Mouse (Mus musculus): ENCODE measurements at regions not wholly inside any gene's neighbourhood (a gene's known extent, or its start where the extent isn't known, plus 50 kb on each side); places are given as distances from the start of the nearest gene placed in this dataset.

GRCm38 (mm10) chr4:142545187-142545586 lies 306.0 kb upstream of the Kazn start:
- no peak for DNase-seq

DNA sequence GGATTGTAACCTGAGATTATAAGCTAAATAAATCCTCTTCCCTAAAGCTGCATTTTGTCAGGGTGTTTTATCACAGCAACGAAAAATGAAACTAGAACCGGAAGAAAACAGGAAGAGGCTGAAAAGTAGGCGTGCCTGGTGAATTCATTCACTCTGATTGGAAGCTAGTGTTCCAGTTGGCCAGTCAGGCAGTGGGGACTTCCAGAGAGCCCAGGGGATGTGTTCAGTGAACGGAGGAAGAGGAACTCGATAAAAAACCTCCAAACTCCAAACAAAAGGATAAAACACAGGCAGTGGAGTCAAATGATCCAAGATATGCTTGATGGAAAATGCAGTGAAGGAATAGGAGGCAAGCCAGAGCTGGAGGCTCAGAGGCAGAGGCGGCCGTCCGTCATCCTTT lies 305.5 kb upstream of the Kazn start:
- no peak for DNase-seq

DNA sequence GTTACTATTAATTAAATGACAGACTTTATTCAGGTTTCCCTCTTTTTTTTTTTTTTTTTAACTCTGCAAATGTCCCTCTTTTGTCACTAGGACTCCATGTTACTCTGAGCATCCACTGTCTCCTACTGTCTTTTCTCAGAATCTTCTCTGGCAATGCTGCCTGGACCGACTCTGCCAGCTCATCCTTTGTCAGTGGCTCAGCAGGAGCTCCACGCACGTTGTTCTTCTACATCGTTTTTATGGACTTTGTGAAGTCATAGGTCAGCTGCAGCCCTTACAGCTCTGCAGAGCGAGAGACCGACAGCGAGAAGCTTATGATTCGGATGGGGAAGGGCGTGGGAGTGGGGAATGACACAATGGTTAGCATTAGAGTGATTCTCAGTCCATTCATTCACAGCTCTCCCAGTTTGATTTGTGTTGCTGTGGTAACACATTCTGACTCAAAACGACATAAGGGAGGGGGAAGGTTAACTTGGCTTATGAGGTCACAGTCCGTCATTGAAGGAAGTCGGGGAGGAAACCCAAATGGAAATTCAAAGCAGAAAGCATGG lies 300.1 kb upstream of the Kazn start:
- no peak for DNase-seq

- DNase-seq, result no peak
Observed at GRCm38 (mm10) chr4:142527080-142527479, 287.9 kb upstream of the Kazn start.

GRCm38 (mm10) chr4:142517478-142518455 lies 278.6 kb upstream of the Kazn start:
- no peak for DNase-seq

- DNase-seq, result no peak
Observed at GRCm38 (mm10) chr4:142514751-142515150, 275.6 kb upstream of the Kazn start.

DNA sequence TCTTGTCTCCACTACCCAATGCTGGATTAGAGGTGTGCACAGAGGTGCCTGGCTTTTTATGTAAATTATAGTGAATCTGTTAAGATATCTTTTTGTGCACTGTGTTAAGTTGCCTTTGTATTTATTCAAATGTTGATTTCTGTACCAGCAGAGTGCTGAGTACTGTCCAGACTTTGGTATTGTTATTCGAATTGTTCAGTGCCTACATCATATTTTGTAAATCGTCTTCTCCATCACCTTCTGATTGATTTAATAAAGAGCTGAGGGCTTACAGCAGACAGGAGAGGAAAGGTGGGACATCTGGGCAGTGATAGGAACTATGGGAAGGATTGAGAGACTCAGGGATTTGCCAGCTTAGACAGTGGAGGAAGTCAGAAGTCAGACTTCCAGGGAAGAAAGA lies 270.2 kb upstream of the Kazn start:
- DNase-seq, result no peak

DNA sequence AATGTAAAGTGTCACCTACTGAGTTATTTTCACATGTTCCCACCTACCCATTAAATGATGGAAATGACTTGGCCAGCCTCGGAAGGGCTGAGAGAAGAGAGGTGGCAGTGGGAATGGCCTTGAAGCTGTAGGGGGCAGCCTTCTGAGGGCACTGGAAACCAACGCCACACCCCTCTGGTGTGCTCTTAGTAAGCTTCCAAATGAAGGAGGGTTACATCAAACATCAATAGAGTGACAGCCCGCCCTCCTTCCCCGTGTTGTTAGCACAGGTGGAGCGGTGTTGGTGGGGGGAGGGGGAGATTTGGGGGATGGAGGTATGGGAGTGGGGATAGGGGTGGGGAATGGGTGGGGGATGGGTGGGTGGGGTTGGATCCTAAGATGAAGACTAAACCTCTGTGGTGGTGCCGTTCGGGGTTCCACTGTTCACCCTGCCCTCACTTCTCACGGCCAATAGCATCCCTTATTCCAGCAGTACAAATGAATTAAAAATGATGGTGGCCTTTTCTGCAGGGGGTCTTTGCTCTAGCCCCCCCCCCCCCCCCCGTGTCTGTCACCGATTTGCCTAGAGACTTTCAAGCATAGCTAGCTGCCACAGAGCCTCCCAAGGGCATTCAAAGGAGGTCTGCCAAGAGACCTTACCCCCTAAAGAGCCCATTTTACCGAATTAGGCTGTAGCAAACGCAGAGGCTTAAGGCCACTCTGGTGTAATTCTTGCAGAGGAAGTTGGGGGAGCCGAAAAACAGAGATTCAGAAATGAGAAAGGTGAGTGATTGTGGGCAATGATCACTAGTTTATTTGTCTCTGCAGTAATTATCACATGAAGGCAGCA lies 267.4 kb upstream of the Kazn start:
- no peak for DNase-seq

- no peak for DNase-seq
Observed at GRCm38 (mm10) chr4:142503761-142504160, 264.6 kb upstream of the Kazn start.

DNA sequence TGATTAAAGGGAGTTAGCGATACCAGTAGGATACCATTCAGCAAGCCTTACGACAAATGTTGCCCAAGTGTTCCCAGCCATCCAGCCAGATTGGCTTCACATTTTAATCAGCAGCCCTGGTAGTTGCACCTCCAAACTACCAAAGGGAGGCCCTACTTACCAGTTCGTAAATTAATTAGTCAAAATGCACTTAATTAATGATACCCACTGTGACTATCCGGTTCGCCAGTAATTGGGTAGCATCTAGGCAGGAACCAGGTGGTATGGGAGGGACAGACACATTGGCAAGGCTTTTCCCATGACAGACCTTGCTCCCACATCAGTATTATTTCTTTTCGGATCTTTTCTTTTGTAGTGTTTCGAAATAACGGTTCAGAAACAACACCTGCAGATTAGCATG lies 262.0 kb upstream of the Kazn start:
- no peak for DNase-seq

- DNase-seq, result no peak
Observed at GRCm38 (mm10) chr4:142500541-142500940, 261.3 kb upstream of the Kazn start.

GRCm38 (mm10) chr4:142496605-142497004 lies 257.4 kb upstream of the Kazn start:
- no peak for DNase-seq

GRCm38 (mm10) chr4:142492926-142493492 lies 253.8 kb upstream of the Kazn start:
- DNase-seq, result no peak

DNA sequence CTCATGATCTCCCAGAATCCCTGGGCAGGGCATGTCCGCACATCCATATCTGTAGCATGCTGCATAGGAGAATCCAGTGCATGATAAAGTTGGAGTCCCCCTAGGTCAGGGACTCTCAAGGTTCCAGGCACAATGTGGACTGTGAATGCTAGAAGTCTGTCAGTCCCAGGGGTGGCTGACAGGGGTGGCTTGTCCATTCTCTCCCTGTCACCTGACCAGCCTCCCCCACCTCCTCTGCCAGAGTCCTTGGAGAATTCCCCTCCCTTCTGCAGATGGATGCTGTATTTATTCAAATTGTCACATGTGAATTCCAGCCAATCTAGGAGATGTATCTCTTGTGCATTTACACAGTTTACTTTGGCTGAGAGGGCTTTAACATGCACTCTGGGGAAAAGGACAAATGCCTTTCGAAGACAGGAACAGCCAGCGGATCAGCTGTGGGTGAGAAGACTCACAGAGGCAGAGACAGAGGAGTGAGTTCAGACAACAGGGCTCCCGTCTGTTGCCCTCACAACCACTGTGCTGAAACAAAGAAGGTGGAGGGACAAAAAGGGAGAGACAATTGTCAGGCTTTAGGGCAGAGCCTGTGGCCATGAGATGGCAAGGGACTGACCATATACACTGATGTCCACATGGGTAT lies 246.7 kb upstream of the Kazn start:
- DNase-seq, result no peak

DNA sequence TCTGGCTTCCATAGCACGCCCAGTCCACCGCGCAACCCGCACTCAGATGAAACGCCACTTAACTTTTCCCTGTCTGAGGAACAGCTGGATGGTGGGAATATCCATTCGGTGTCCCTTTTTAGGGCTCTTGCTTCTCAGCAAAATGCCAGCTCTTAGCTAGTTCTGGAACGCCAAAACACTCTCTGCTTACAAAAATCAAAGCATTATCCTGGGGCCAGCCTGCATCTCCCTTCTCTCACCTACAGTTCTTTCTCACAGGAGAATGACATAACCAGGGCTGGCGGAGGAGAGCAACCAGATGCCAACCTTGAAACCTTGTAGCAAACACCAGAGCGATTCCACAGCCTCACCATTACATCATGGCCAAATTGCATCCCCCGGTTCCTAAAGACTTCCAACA lies 236.4 kb upstream of the Kazn start:
- DNase-seq, result no peak

- DNase-seq, result no peak
Observed at GRCm38 (mm10) chr4:142474626-142475025, 235.4 kb upstream of the Kazn start.

GRCm38 (mm10) chr4:142474018-142474417 lies 234.8 kb upstream of the Kazn start:
- peak; percentile 56 for DNase-seq

DNA sequence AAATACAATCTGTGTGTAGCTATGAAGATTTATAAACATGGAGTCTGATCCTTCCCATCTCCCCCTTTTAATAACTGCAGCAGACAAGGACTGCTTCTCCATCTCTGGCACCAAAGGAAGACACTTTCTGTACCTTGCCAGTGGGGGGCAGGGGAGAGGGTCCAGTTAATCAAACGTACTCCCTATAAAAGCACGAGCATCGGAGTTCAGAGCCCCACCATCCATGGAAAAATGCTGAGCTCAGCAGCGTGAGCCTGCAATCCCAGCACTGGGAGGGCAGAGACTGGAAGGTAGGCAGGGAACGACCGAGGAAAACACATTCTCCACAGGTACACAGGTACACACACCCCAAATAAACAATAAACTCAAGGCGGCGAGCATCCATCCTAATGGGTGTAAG lies 234.1 kb upstream of the Kazn start:
- DNase-seq, result no peak

- no peak for DNase-seq
Observed at GRCm38 (mm10) chr4:142472332-142472731, 233.1 kb upstream of the Kazn start.

- no peak for DNase-seq
Observed at GRCm38 (mm10) chr4:142470784-142471183, 231.6 kb upstream of the Kazn start.

- DNase-seq, result no peak
Observed at GRCm38 (mm10) chr4:142467920-142468319, 228.7 kb upstream of the Kazn start.

GRCm38 (mm10) chr4:142465226-142465625 lies 226.0 kb upstream of the Kazn start:
- DNase-seq, result no peak

All from gastrocnemius, postnatal 10 days (tissue).